Comparison of ENCODE assay signal across 8 mouse cellular contexts in genomic region chr11:106779388-106780088, GRCm38 (mm10). TPM values are rescaled to one million over a fixed set of nuclear protein-coding genes. Genes with fewer than 3 reads are reported as not detected.
DNase-seq lines count a peak whose midpoint lies in the region; ATAC-seq and TF ChIP-seq lines count a peak whose summit lies in the region.

Gene Polg2 (minus strand): TSS chr11:106779537.

- TF ChIP-seq EP300 in heart, adult 2 months (IDR thresholded peaks at IDR 0.05; ENCODE audit: insufficient read depth, low read depth, low read length): 0 out of 2 replicates have a peak, but pooled peaks have one; percentile 71

- peaks cover 12% of the 10 kb centered on the region for H3K4me1 ChIP-seq in embryonic facial prominence, embryonic 13.5 days
- H3K4me1 ChIP-seq in heart, adult 2 months (ENCODE audit: control insufficient read depth, insufficient read depth, low read length): peaks cover 5% of the 10 kb centered on the region
- peaks cover 21% of the 10 kb centered on the region for H3K4me1 ChIP-seq in limb, embryonic 13.5 days
- H3K4me1 ChIP-seq in midbrain, embryonic 16.5 days (ENCODE audit: control insufficient read depth, insufficient read depth, low read length): peaks cover 9% of the 10 kb centered on the region; the same call in 1 of the 2 replicates

- peak; percentile 95 for DNase-seq in 3134 (ENCODE audit: extremely low read depth, insufficient read length, low spot score)
- DNase-seq in adrenal gland, postnatal 36 days: peak; percentile 94 to 95
- DNase-seq in heart, adult 2 months: peak; percentile 94 to 96
- DNase-seq in kidney, adult 8-10 months: peak; percentile 92
- DNase-seq in spleen, postnatal 10 days (ENCODE audit: low spot score in 2 of 2): peak; percentile 88 to 94

- no peaks in the 10 kb centered on the region for H3K27me3 ChIP-seq in embryonic facial prominence, embryonic 13.5 days
- no peaks in the 10 kb centered on the region for H3K27me3 ChIP-seq in heart, adult 2 months (ENCODE audit: control insufficient read depth, insufficient read depth, low read length)
- H3K27me3 ChIP-seq in limb, embryonic 13.5 days: no peaks in the 10 kb centered on the region
- no peaks in the 10 kb centered on the region for H3K27me3 ChIP-seq in midbrain, embryonic 16.5 days (ENCODE audit: control insufficient read depth, insufficient read depth, low read depth, low read length)

- peak within 1 kb of the TSS; percentile 89 for H3K9ac ChIP-seq in embryonic facial prominence, embryonic 13.5 days
- peak within 1 kb of the TSS; percentile 95 for H3K9ac ChIP-seq in heart, adult 2 months (ENCODE audit: low read depth, low read length)
- H3K9ac ChIP-seq in limb, embryonic 13.5 days: peak within 1 kb of the TSS; percentile 90
- H3K9ac ChIP-seq in midbrain, embryonic 16.5 days (ENCODE audit: low read depth, low read length): peak within 1 kb of the TSS; percentile 90

- intact Hi-C loops in heart, adult 2 months (cut with DNase I): loop anchor here (1.0 to 10.0 kb wide), 2 partner anchors 9 to 505 kb away; partner anchors contain the start of genes Smarcd2 and Tcam1

- H3K4me3 ChIP-seq in embryonic facial prominence, embryonic 13.5 days: peak within 1 kb of the TSS; percentile 73
- H3K4me3 ChIP-seq in heart, adult 2 months: peak within 1 kb of the TSS; percentile 63
- peak within 1 kb of the TSS; percentile 86 for H3K4me3 ChIP-seq in limb, embryonic 13.5 days
- peak within 1 kb of the TSS; percentile 73 for H3K4me3 ChIP-seq in midbrain, embryonic 16.5 days (ENCODE audit: low read depth, low read length)

- no peaks in the 10 kb centered on the region for H3K79me2 ChIP-seq in heart, adult 2 months (replicated peaks; ENCODE audit: control insufficient read depth, insufficient read depth, low read length)

- H3K9me3 ChIP-seq in embryonic facial prominence, embryonic 13.5 days: no peaks in the 10 kb centered on the region
- no peaks in the 10 kb centered on the region for H3K9me3 ChIP-seq in limb, embryonic 13.5 days
- H3K9me3 ChIP-seq in midbrain, embryonic 16.5 days (replicated peaks; ENCODE audit: control insufficient read depth, low read length, poor library complexity, severe bottlenecking): no peaks in the 10 kb centered on the region

- peaks cover 60% of the 10 kb centered on the region for H3K36me3 ChIP-seq in embryonic facial prominence, embryonic 13.5 days
- H3K36me3 ChIP-seq in heart, adult 2 months (ENCODE audit: control insufficient read depth, insufficient read depth, low read length): peaks cover 46% of the 10 kb centered on the region
- peaks cover 66% of the 10 kb centered on the region for H3K36me3 ChIP-seq in limb, embryonic 13.5 days
- H3K36me3 ChIP-seq in midbrain, embryonic 16.5 days (ENCODE audit: control insufficient read depth, insufficient read depth, low read length): peaks cover 29% of the 10 kb centered on the region

- H3K4me2 ChIP-seq in embryonic facial prominence, embryonic 13.5 days: peak within 1 kb of the TSS; percentile 65
- peak within 1 kb of the TSS; percentile 73 for H3K4me2 ChIP-seq in limb, embryonic 13.5 days (replicated peaks)
- H3K4me2 ChIP-seq in midbrain, embryonic 16.5 days (ENCODE audit: low read length): peak within 1 kb of the TSS; percentile 88

- WGBS in embryonic facial prominence, embryonic 13.5 days: 3% methylated on average over 30 of the region's 30 CpGs
- WGBS in heart, adult 2 months: 1% methylated on average over 30 of the region's 30 CpGs
- 1% methylated on average over 30 of the region's 30 CpGs for WGBS in limb, embryonic 13.5 days
- WGBS in midbrain, embryonic 16.5 days: 2% methylated on average over 30 of the region's 30 CpGs

- peak within 1 kb of the TSS; percentile 99 for H3K27ac ChIP-seq in embryonic facial prominence, embryonic 13.5 days
- H3K27ac ChIP-seq in heart, adult 2 months: peak within 1 kb of the TSS; percentile 83
- peak within 1 kb of the TSS; percentile 98 for H3K27ac ChIP-seq in limb, embryonic 13.5 days
- peak within 1 kb of the TSS; percentile 93 for H3K27ac ChIP-seq in midbrain, embryonic 16.5 days (ENCODE audit: low read length)

- TF ChIP-seq CTCF in heart, adult 2 months (IDR thresholded peaks at IDR 0.05): no peak; the same call in 1 of the 2 replicates

- peak; percentile 97 for ATAC-seq in embryonic facial prominence, embryonic 13.5 days (ENCODE audit: insufficient number of reproducible peaks, insufficient read depth, low FRiP score, low TSS enrichment, low read depth)
- peak; percentile 99 for ATAC-seq in limb, embryonic 13.5 days (ENCODE audit: low FRiP score, low read depth)
- peak; percentile 99 for ATAC-seq in midbrain, embryonic 16.5 days

- TF ChIP-seq POLR2A in heart, adult 2 months (IDR thresholded peaks at IDR 0.05; ENCODE audit: insufficient read depth, low read depth, low read length): peak; percentile 91

RNA-seq across cellular contexts. Expression of gene Polg2, which starts in this region (rescaled TPM):
- total RNA-seq in adrenal gland, postnatal 36 days (2021): 1 to 10 TPM; 3.9 to 7.5 TPM
- polyA plus RNA-seq in embryonic facial prominence, embryonic 13.5 days (2015; fragmentation: Nextera tagmentation; extraction: Ambion mirVana): 14.1 and 14.7 TPM in 2 replicates
- 1 to 10 TPM; 3.7 to 4.2 TPM for total RNA-seq in heart, adult 2 months (2021)
- 2.7 and 3.8 TPM in 2 replicates for polyA plus RNA-seq in heart, adult 2 months (2012; rRNA removed)
- 13.2 and 15.0 TPM in 2 replicates for polyA plus RNA-seq in limb, embryonic 13.5 days (2015; fragmentation: Nextera tagmentation; extraction: Ambion mirVana)
- polyA plus RNA-seq in midbrain, embryonic 16.5 days (2015; fragmentation: Nextera tagmentation; extraction: Ambion mirVana): 9.4 and 9.6 TPM in 2 replicates

Comparison
In these comparisons a context has a peak if more than half of its experiments do, and no peak if none do; other contexts are left out.
1. Peak in every context shown above with its lines: DNase-seq, ATAC-seq, H3K4me3 ChIP-seq and H3K27ac ChIP-seq.